Mouse (Mus musculus) limb, embryonic 13.5 days (tissue): ENCODE results near the gene Arpin. TPM values are rescaled to one million over a fixed set of nuclear protein-coding genes. Genes with fewer than 3 reads are reported as not detected.

Experiments
- ATAC-seq: fragments of 200-750 bp; cut with Nextera tagmentation; 2 replicates; pipeline ENCODE4 v1.8.0; 2017; ENCODE audit warnings: low read depth, moderate number of reproducible peaks, moderate TSS enrichment; ENCODE audit not compliant: low FRiP score
- H3K27ac ChIP-seq: fragments of 300-500 bp; sonication (generic); 2 replicates; pipeline ENCODE4 v1.5.1; 2015; ENCODE audit warnings: inconsistent platforms, mild to moderate bottlenecking, moderate library complexity
- H3K27me3 ChIP-seq: fragments of 300-500 bp; sonication (generic); 2 replicates; pipeline ENCODE4 v1.6.1; 2015; ENCODE audit warnings: mild to moderate bottlenecking, inconsistent platforms
- H3K36me3 ChIP-seq: fragments of 300-500 bp; sonication (generic); 2 replicates; pipeline ENCODE4 v1.6.1; 2015; ENCODE audit warnings: inconsistent platforms, mild to moderate bottlenecking, moderate library complexity
- H3K4me1 ChIP-seq: fragments of 300-500 bp; sonication (generic); 2 replicates; pipeline ENCODE4 v1.6.1; 2015; ENCODE audit warnings: inconsistent platforms
- H3K4me2 ChIP-seq: fragments of 300-500 bp; sonication (generic); replicated peaks from 2 replicates; pipeline ENCODE4 v1.6.1; 2015; ENCODE audit warnings: inconsistent platforms, mild to moderate bottlenecking, moderate library complexity
- H3K4me3 ChIP-seq: fragments of 300-500 bp; sonication (generic); 2 replicates; pipeline ENCODE4 v1.5.1; 2015; ENCODE audit warnings: moderate library complexity, mild to moderate bottlenecking, inconsistent platforms
- H3K9ac ChIP-seq: fragments of 300-500 bp; sonication (generic); 2 replicates; pipeline ENCODE4 v1.6.1; 2015; ENCODE audit warnings: mild to moderate bottlenecking, inconsistent platforms
- H3K9me3 ChIP-seq: fragments of 300-500 bp; sonication (generic); 2 replicates; pipeline ENCODE4 v1.6.1; 2016; ENCODE audit warnings: inconsistent platforms
- WGBS: fragments of 180-500 bp; shearing (Covaris S2); methylation state at CpG from one replicate; pipeline ENCODE4 v1.1.7; 2015; 5-methylcytosine and 5-hydroxymethylcytosine counted together
- microRNA-seq: library from miRNA; unstranded; fragments of <30 nt; microRNA quantifications from one replicate; pipeline ENCODE4, GENCODE M21; 2016
- polyA plus RNA-seq: library from polyadenylated mRNA; unstranded; fragments of >200 nt; fragmentation: Nextera tagmentation; extraction: Ambion mirVana; gene quantifications from 2 replicates; pipeline ENCODE4 v1.2.1, GENCODE M21; 2015

The Arpin gene
- polyA plus RNA-seq, 1 experiment from 2014 or later = 20.3 TPM

DNA sequence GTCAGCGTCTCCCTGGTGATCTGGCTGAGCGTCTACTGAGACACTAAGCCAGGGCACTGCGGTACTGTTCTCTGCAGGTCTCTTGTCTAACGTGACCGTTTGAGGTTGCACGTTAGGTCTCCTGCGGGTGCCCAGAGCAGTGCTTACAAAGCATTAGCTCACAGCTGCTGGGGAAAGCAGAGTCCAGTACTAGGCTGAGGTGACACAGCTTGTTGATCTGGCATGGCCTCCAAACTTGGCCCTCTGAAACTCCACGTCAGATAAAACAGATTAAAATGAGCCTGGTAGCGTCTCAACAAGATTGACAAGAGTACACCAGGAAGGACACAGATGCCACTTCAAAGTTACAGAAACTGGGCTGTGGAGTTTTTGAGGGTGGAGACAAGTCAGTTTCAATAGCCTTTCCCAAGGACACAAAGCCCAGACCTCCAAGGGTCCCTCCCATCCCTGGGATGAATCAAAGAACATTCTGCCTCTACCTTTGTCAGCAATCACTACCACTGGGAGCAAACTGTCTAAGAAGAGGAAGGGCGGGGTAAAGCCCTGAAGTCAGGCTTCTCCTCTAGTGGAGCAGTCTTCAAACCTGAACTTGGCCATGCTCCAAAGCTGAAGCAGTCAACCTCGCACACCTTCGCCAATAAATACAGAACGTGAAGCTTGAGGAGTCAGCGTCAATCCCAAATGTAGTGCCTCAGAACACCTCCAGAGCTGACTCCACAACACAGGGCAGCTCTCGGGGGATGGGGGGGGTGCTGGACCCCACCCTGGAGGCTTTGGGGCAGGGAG is 44.5 kb downstream of the Arpin start:
- WGBS = 88% methylated on average over 15 of the region's 15 CpGs
- Histone ChIP-seq H3K4me1 (no peaks in the 10 kb centered on the region), H3K36me3 (peaks cover 43% of the 10 kb centered on the region), H3K9ac (no peak overlapping the region), H3K27ac (no peak overlapping the region), H3K9me3 (no peaks in the 10 kb centered on the region), H3K4me3 (no peak overlapping the region), H3K4me2 (no peak overlapping the region), H3K27me3 (no peaks in the 10 kb centered on the region)
- ATAC-seq = no peak

DNA sequence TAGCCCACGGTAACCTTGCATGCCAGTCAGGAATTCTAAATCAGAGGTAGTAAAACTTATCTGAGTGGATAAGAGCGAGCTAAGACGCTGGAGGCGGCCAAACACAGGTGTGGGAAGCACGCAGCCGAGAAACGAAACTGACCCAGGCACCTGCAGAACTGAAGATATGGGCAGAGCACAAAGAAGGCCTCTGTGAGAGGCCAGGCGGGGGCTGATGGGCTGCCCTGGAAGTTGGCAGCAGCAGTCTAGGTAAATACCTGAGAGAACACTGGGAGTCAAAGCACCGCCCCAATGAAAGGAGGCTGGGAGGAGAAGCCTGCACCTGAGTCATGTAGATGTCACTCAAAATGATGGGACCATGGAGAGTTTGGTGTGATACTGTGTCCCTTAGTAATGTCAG is 46.6 kb downstream of the Arpin start:
- 92% methylated on average over 9 of the region's 9 CpGs for WGBS
- no peak overlapping the region for H3K4me3 ChIP-seq
- H3K27me3 ChIP-seq = no peaks in the 10 kb centered on the region
- H3K27ac ChIP-seq = no peak overlapping the region
- no peak for ATAC-seq
- H3K4me1 ChIP-seq = no peaks in the 10 kb centered on the region
- H3K4me2 ChIP-seq = no peak overlapping the region
- no peaks in the 10 kb centered on the region for H3K9me3 ChIP-seq
- peaks cover 42% of the 10 kb centered on the region for H3K36me3 ChIP-seq
- no peak overlapping the region for H3K9ac ChIP-seq

DNA sequence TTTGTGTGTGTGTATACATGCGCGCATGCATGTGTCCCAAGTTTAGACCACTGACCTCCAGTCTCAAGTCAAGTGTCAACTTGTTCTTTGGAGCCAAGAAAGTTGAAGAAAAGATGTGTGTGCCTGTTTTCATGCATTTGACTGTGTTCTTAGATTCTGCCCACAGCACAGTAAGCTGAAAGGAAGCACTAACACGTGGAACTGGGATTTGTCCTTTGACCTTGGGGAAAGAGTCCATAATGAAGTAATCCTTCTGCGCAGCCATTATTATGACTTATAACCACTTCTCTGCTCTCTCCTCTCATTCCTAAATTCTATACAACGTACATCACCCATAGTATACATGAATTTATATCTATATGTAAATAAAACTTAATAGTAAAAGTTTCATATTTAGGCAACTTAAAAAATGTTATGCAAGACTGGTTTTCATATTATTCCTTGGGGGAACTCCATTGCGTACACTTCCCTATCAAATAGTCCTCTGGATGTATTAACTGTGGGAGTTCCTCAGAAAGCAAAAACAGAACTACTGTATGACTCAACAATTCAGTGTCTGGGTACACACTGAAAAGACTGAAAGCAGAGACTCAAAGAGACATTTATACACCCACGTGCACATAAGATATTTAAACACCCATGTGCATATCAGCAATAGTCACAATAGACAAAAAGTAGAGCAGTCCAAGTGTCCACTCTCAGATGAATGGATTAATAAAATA is 51.4 kb downstream of the Arpin start:
- Histone ChIP-seq H3K4me3 (no peak overlapping the region), H3K27ac (no peak overlapping the region), H3K9me3 (no peaks in the 10 kb centered on the region), H3K36me3 (peaks cover 53% of the 10 kb centered on the region), H3K4me1 (peaks cover 14% of the 10 kb centered on the region), H3K4me2 (no peak overlapping the region), H3K9ac (no peak overlapping the region), H3K27me3 (no peaks in the 10 kb centered on the region)
- 90% methylated on average over 7 of the region's 7 CpGs for WGBS
- no peak for ATAC-seq

DNA sequence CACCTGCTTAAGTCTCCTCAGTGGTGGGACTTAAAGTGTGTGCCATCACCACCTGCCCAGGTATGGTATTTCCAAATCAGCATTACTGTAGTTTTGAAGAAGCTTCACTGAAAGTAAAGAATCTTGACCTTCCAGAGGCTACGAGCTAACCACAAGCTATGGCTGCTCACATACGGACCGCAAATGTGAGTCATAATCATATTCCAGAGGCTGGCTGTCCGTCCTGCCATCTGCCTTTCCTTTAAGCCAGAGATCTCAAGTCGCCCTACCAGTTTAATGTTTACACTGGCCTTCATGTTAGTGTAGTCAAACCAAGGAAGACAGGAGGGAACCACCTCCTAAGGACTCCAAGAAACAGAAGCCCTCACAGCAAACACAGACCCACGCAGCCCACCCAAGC is 53.3 kb downstream of the Arpin start:
- H3K4me1 ChIP-seq = peaks cover 14% of the 10 kb centered on the region
- 94% methylated on average over 6 of the region's 6 CpGs for WGBS
- no peak for ATAC-seq
- H3K9me3 ChIP-seq = no peaks in the 10 kb centered on the region
- H3K4me3 ChIP-seq = no peak overlapping the region
- H3K4me2 ChIP-seq = no peak overlapping the region
- no peak overlapping the region for H3K27ac ChIP-seq
- peaks cover 52% of the 10 kb centered on the region for H3K36me3 ChIP-seq
- no peak overlapping the region for H3K9ac ChIP-seq
- no peaks in the 10 kb centered on the region for H3K27me3 ChIP-seq

DNA sequence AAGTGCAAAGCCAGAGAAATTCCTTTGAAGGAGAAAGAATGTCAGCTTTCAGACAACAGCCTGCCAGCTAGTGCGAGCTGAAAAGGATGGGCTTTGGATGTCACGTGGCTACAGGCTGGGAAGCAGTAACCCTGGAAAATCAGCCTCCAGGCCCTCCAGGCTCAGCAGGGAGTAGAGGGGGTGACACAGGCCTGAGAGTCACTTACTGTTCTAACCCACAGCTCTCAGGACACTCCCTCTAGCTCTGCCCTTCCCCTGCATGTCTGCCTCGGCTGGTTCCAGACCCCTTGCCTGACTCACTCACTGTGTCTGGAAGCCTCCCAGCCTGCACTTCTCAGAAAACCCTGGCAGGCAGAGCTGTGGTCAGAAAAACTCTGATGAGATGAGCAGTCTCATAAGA is 54.2 kb downstream of the Arpin start:
- H3K4me2 ChIP-seq = no peak overlapping the region
- WGBS = 23% methylated on average over 3 of the region's 3 CpGs
- H3K4me1 ChIP-seq = peaks cover 14% of the 10 kb centered on the region
- H3K27ac ChIP-seq = peak overlapping the region; percentile 65; the same call in 1 of the 2 replicates
- ATAC-seq = peak; percentile 54; the same call in 1 of the 2 replicates
- H3K4me3 ChIP-seq = no peak overlapping the region
- H3K9me3 ChIP-seq = no peaks in the 10 kb centered on the region
- H3K36me3 ChIP-seq = peaks cover 58% of the 10 kb centered on the region
- peak overlapping the region; percentile 39; the same call in 1 of the 2 replicates for H3K9ac ChIP-seq
- no peaks in the 10 kb centered on the region for H3K27me3 ChIP-seq

DNA sequence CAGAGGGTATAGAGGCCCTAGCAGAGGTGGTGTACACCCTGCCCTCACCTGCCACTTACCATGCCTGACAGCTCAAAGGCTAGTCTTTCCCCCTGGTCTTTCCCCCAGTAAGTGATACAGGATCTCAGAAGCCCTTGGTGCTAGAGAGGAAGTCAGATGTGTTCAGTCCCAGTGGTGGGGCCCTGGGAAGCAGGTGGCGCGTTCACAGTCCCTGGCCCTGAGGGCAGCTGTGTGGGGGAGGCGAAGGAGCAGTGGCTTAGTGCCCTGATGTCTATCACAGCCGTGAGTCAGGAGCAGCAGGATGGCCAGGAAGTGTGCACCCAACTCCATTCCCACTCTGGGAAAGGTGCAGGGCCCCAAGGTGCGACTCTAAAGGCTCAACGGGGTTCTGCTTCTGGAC is 55.1 kb downstream of the Arpin start:
- no peaks in the 10 kb centered on the region for H3K9me3 ChIP-seq
- no peaks in the 10 kb centered on the region for H3K27me3 ChIP-seq
- 80% methylated on average over 6 of the region's 6 CpGs for WGBS
- no peak overlapping the region for H3K27ac ChIP-seq
- no peak overlapping the region for H3K4me3 ChIP-seq
- H3K36me3 ChIP-seq = peaks cover 52% of the 10 kb centered on the region
- H3K4me2 ChIP-seq = no peak overlapping the region
- H3K4me1 ChIP-seq = peaks cover 14% of the 10 kb centered on the region
- no peak overlapping the region for H3K9ac ChIP-seq
- ATAC-seq = no peak

- 44% methylated on average over 2 of the region's 2 CpGs for WGBS
- no peak overlapping the region for H3K4me3 ChIP-seq
- no peaks in the 10 kb centered on the region for H3K9me3 ChIP-seq
- H3K27me3 ChIP-seq = no peaks in the 10 kb centered on the region
- H3K4me2 ChIP-seq = no peak overlapping the region
- H3K27ac ChIP-seq = no peak overlapping the region
- peaks cover 47% of the 10 kb centered on the region for H3K36me3 ChIP-seq
- H3K9ac ChIP-seq = no peak overlapping the region
- ATAC-seq = no peak
- H3K4me1 ChIP-seq = peaks cover 14% of the 10 kb centered on the region
Measured at GRCm38 (mm10) chr7:79878455-79879025, 56.6 kb downstream of the Arpin start.

Small RNA genes lying within 50 kb of the gene (microRNA-seq; reads per million reads assigned to microRNA genes)
- gene Gm24541 = not detected

Other genes with a start within 250 kb of the Arpin start
- gene Kif7, start 219.6 kb downstream of the Arpin start, polyA plus RNA-seq = 6.5 and 6.9 TPM in 2 replicates
- not detected in 2 replicates for gene Plin1, start 202.5 kb downstream of the Arpin start, polyA plus RNA-seq
- 9.9 and 11.7 TPM in 2 replicates for gene Pex11a, start 192.2 kb downstream of the Arpin start, polyA plus RNA-seq
- 0.11 and 0.27 TPM in 2 replicates for gene Wdr93, start 192.2 kb downstream of the Arpin start, polyA plus RNA-seq
- gene Mesp1, start 141.6 kb downstream of the Arpin start, polyA plus RNA-seq = not detected in 2 replicates
- gene Mesp2, start 124.6 kb downstream of the Arpin start, polyA plus RNA-seq = 0.19 and 0.22 TPM in 2 replicates
- gene Anpep, start 74.3 kb downstream of the Arpin start, polyA plus RNA-seq = 15.2 and 18.4 TPM in 2 replicates
- 31.6 and 32.6 TPM in 2 replicates for gene Ap3s2, start 14.7 kb downstream of the Arpin start, polyA plus RNA-seq
- gene Zfp710, start 89.5 kb upstream of the Arpin start, polyA plus RNA-seq = 15.0 and 15.9 TPM in 2 replicates
- gene Idh2, start 180.0 kb upstream of the Arpin start, polyA plus RNA-seq = 619 and 631 TPM in 2 replicates